Mouse (Mus musculus) forebrain, embryonic 11.5 days (tissue): Measurements from ENCODE around the gene Pop5. TPM values are rescaled to one million over a fixed set of nuclear protein-coding genes. Genes with fewer than 3 reads are reported as not detected.
A peak's percentile ranks its signal among the peaks of the same experiment; 100 is the strongest.

Experiments used
- ATAC-seq: fragments of 200-750 bp; cut with Nextera tagmentation; replicated peaks from 2 replicates; pipeline ENCODE4 v1.8.0; 2017; ENCODE audit warnings: moderate TSS enrichment; ENCODE audit not compliant: low FRiP score
- DNase-seq: peaks from one replicate; pipeline ENCODE4 v3.0.0-alpha.2; 2017; ENCODE audit warnings: low spot score
- H3K27ac ChIP-seq: fragments of 300-500 bp; sonication (generic); 2 replicates; pipeline ENCODE4 v1.5.1; 2014; ENCODE audit warnings: low read depth, low read length
- H3K27me3 ChIP-seq: fragments of 300-500 bp; sonication (generic); 2 replicates; pipeline ENCODE4 v1.6.1; 2014; ENCODE audit warnings: mild to moderate bottlenecking, low read length, mixed read lengths; ENCODE audit not compliant: control insufficient read depth, insufficient read depth
- H3K36me3 ChIP-seq: fragments of 300-500 bp; sonication (generic); 2 replicates; pipeline ENCODE4 v1.6.1; 2014; ENCODE audit warnings: mild to moderate bottlenecking, low read length, moderate library complexity, mixed read lengths; ENCODE audit not compliant: control insufficient read depth, insufficient read depth
- H3K4me1 ChIP-seq: fragments of 300-500 bp; sonication (generic); replicated peaks from 2 replicates; pipeline ENCODE4 v1.6.1; 2014; ENCODE audit warnings: low read length, mixed read lengths; ENCODE audit not compliant: control insufficient read depth, insufficient read depth
- H3K4me2 ChIP-seq: fragments of 300-500 bp; sonication (generic); 2 replicates; pipeline ENCODE4 v1.6.1; 2014; ENCODE audit warnings: low read depth, mild to moderate bottlenecking, low read length, moderate library complexity, mixed read lengths; ENCODE audit not compliant: severe bottlenecking
- H3K4me3 ChIP-seq: fragments of 300-500 bp; sonication (generic); 2 replicates; pipeline ENCODE4 v1.5.1; 2014; ENCODE audit warnings: low read depth, low read length
- H3K9ac ChIP-seq: fragments of 300-500 bp; sonication (generic); 2 replicates; pipeline ENCODE4 v1.6.1; 2014; ENCODE audit warnings: low read length
- H3K9me3 ChIP-seq: fragments of 300-500 bp; sonication (generic); 2 replicates; pipeline ENCODE4 v1.6.1; 2016; ENCODE audit warnings: low read length, mixed read lengths; ENCODE audit not compliant: control insufficient read depth
- WGBS: fragments of 180-500 bp; shearing (Covaris S2); extraction: QIAGEN DNeasy Blood & Tissue Kit; methylation state at CpG from one replicate; pipeline ENCODE4 v1.1.7; 2014; 5-methylcytosine and 5-hydroxymethylcytosine counted together
- polyA plus RNA-seq: library from polyadenylated mRNA; unstranded; fragments of >200 nt; fragmentation: Nextera tagmentation; extraction: Ambion mirVana; gene quantifications from 2 replicates; pipeline ENCODE4 v1.2.1, GENCODE M21; 2014

Pop5 gene
- polyA plus RNA-seq, 1 experiment from 2014 or later = 105 TPM

DNA sequence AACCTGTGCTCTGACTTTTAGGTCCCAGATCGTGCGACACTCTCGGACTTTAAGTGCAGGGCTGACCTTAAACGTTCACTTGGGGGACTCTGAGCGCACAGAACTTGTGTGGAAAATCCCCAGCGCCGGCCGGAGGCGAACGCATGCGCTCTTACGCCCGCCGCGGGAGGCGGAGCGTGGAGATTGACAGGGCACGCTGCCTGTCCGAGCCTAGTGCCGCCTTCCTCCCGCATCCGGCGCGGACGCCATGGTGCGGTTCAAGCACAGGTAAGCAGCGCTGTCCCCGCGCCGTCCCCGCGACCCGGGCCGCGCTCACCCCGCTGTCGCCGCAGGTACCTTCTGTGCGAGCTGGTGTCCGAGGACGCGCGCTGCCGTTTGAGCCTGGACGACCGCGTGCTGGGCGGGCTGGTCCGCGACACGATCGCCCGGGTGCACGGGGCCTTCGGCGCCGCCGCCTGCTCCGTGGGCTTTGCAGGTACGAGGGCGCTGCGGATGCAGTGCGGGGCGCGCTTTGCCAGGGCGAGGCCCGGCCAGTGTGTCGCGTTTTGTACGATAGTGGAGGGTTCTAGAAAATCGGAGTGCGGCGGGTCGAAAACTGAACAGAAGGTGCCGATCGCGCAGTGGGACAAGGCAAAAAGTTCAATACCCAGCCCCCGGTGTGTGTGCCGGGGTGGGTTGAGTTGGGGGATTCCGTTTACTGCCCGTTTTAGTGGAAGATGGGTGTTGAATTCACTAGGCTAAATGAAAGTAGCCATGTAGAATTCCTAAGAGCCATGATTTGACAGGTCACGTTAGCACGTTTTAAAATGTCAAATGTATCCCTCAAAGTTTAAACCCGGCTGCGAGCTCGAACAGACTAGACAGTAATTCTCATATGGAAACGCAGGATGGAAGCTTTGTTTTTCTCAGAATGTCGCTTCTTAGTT, 2.4 kb downstream of the Pop5 start:
- Histone ChIP-seq H3K4me1 (peaks cover 9% of the 10 kb centered on the region; the same call in 1 of the 2 replicates), H3K27me3 (peaks cover 8% of the 10 kb centered on the region), H3K4me3 (peak overlapping the region; percentile 86), H3K4me2 (peak overlapping the region; percentile 95), H3K36me3 (peaks cover 17% of the 10 kb centered on the region), H3K9ac (peak overlapping the region; percentile 72), H3K27ac (0 out of 2 replicates have a peak overlapping the region, but pooled peaks have one; percentile 6), H3K9me3 (no peaks in the 10 kb centered on the region)
- DNase-seq (peak; percentile 93), ATAC-seq (peak; percentile 83)
- under 1% methylated on average over 88 of the region's 88 CpGs for WGBS

DNA sequence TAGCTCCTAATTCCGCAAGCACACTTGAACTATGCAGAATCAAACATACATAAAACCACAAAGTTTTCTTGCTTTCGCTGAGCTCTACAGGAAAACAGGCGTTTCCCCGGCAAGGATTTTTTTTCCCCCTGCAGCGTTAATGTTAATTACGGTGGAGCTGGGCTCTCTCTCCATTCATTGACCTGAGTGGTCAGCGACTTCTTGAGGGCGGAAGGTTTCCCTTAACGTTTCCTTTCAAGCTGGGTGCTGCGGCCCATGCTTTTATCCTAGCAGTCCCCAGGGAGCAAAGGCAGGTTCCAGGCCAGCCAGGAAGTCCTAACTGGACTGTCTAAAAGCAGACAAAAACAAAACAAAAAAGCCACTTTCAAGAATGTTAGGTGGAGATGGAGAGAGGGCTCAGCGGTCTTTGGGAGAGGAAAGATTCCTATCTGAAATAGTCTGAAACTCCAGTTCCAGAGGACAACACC, 3.1 kb downstream of the Pop5 start:
- Histone ChIP-seq H3K27ac (no peak overlapping the region), H3K4me1 (peaks cover 9% of the 10 kb centered on the region; the same call in 1 of the 2 replicates), H3K4me2 (peak overlapping the region; percentile 95), H3K9ac (peak overlapping the region; percentile 72), H3K4me3 (peak overlapping the region; percentile 86), H3K36me3 (peaks cover 18% of the 10 kb centered on the region), H3K27me3 (peaks cover 8% of the 10 kb centered on the region), H3K9me3 (no peaks in the 10 kb centered on the region)
- DNase-seq = no peak
- WGBS = 5% methylated on average over 11 of the region's 11 CpGs
- no peak for ATAC-seq

DNA sequence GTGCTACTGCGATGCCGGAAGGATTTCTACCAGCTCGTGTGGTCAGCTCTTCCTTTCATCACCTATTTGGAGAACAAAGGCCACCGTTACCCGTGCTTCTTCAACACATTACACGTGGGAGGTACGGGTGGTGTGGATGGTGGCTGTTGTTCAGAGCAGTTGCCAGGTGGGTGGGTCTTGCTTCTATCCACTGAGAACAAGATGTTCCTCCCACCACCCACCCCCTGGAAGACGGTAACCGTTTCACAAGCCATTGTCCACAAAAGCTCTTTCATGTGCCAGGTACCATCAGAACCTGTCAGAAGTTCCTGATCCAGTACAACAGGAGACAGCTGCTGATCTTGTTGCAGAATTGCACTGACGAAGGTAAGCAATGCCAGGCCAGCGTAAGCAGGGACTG, 4.6 kb downstream of the Pop5 start:
- Histone ChIP-seq H3K4me1 (peaks cover 7% of the 10 kb centered on the region; the same call in 1 of the 2 replicates), H3K9ac (no peak overlapping the region), H3K27ac (no peak overlapping the region), H3K9me3 (no peaks in the 10 kb centered on the region), H3K4me2 (no peak overlapping the region), H3K27me3 (peaks cover under 1% of the 10 kb centered on the region), H3K4me3 (no peak overlapping the region), H3K36me3 (peaks cover 22% of the 10 kb centered on the region)
- no peak for ATAC-seq
- no peak for DNase-seq
- 86% methylated on average over 11 of the region's 11 CpGs for WGBS

DNA sequence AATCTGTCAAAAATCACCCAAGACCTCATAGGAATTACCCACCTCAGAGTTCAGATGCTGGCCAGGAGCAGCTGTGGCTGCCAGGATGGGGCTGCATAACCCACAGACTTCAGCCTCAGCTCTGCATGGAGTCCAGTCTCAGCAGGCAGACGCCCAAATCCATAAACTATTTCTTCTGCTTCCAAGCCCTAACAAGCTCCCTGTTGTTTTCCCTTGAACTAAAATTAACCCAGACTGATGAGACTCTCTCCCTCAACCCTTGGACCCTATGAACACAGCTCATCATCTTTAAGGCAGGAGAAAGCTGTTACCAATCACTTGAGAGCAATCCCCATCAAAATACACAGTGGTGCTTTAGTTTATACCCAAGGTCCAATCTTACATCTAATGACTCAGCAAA, 19.8 kb downstream of the Pop5 start:
- peaks cover 32% of the 10 kb centered on the region for H3K36me3 ChIP-seq
- WGBS = 81% methylated on average over 1 of the region's 1 CpGs

DNA sequence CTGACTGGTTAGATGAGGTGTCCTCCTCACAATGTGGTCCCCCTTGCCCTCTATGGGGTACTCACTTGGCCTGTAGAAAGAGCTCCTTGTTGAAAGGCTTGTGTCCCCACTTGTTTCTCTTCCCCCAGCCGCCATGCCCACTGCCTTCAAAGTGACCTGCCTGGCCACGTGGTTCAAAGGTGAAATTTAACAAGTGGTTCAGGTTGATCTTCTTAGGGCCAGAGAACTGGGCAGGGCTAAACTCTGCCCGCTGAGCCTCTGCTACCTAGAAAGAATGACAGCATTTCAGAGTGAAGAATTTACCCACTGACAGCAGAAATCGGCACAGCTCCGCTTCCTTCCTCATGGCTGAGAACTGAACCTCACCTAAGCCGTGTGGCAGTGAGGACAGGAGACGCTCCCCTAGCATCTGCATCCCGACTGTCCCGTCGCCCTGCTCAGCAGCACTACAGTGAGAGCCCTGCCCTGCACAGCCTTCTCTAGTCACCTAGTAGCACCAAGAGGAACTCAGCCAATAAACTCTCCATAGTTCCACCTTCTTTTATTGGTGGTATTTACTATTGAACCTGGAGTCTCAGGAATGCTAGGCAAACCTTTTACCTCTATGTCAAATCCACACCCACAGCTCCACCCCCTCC, 21.4 kb downstream of the Pop5 start:
- no peaks in the 10 kb centered on the region for H3K27me3 ChIP-seq
- WGBS = 92% methylated on average over 10 of the region's 10 CpGs

More for the DNA sequence above, 19.8 kb downstream of the Pop5 start:
- Histone ChIP-seq H3K27ac (no peak overlapping the region), H3K9ac (no peak overlapping the region), H3K9me3 (no peaks in the 10 kb centered on the region), H3K4me2 (no peak overlapping the region), H3K27me3 (no peaks in the 10 kb centered on the region), H3K4me3 (no peak overlapping the region), H3K4me1 (no peaks in the 10 kb centered on the region)
- no peak for ATAC-seq
- no peak for DNase-seq

GRCm38 (mm10) chr5:115260356-115260755, 24.7 kb downstream of the Pop5 start:
- DNase-seq (no peak), ATAC-seq (no peak)
- H3K27ac ChIP-seq = no peak overlapping the region
- H3K9me3 ChIP-seq = no peaks in the 10 kb centered on the region
- no peak overlapping the region for H3K9ac ChIP-seq
- no peaks in the 10 kb centered on the region for H3K27me3 ChIP-seq
- H3K36me3 ChIP-seq = peaks cover 24% of the 10 kb centered on the region; the same call in 1 of the 2 replicates
- WGBS = 91% methylated on average over 6 of the region's 6 CpGs
- H3K4me2 ChIP-seq = no peak overlapping the region
- no peak overlapping the region for H3K4me3 ChIP-seq
- H3K4me1 ChIP-seq = no peaks in the 10 kb centered on the region

More for the DNA sequence above, 21.4 kb downstream of the Pop5 start:
- Histone ChIP-seq H3K27ac (no peak overlapping the region), H3K9me3 (no peaks in the 10 kb centered on the region), H3K4me3 (no peak overlapping the region), H3K4me2 (no peak overlapping the region), H3K4me1 (no peaks in the 10 kb centered on the region), H3K9ac (no peak overlapping the region), H3K36me3 (peaks cover 24% of the 10 kb centered on the region; the same call in 1 of the 2 replicates)
- DNase-seq (peak; percentile 51), ATAC-seq (no peak)

DNA sequence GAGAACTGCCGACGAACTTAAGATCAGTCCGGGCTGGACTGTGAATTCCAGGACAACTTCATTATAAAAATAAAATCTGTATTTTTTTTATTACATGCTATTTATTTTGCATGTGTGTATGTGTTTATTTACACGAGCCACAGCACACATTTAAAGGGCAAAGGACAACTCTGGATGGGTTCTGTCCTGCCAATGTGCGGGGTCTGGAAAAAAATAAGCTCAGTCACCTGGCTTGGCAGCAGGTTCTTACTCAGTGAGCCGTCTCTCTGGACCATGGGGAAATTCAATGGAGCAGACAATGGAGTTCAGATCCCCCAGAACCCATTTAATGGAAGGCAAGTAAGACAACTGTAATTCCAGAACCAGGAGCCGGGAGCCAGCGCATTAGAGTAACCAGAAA, 25.5 kb downstream of the Pop5 start:
- ATAC-seq = no peak
- H3K4me2 ChIP-seq = no peak overlapping the region
- peaks cover 20% of the 10 kb centered on the region; the same call in 1 of the 2 replicates for H3K36me3 ChIP-seq
- no peak for DNase-seq
- no peak overlapping the region for H3K4me3 ChIP-seq
- H3K27ac ChIP-seq = no peak overlapping the region
- no peaks in the 10 kb centered on the region for H3K4me1 ChIP-seq
- H3K9me3 ChIP-seq = no peaks in the 10 kb centered on the region
- no peak overlapping the region for H3K9ac ChIP-seq
- WGBS = 92% methylated on average over 8 of the region's 8 CpGs
- no peaks in the 10 kb centered on the region for H3K27me3 ChIP-seq

GRCm38 (mm10) chr5:115261880-115262279, 26.2 kb downstream of the Pop5 start:
- Histone ChIP-seq H3K27ac (no peak overlapping the region), H3K27me3 (no peaks in the 10 kb centered on the region), H3K4me3 (no peak overlapping the region), H3K4me1 (no peaks in the 10 kb centered on the region), H3K9ac (no peak overlapping the region), H3K9me3 (no peaks in the 10 kb centered on the region), H3K36me3 (peaks cover 17% of the 10 kb centered on the region; the same call in 1 of the 2 replicates), H3K4me2 (no peak overlapping the region)
- no peak for DNase-seq
- WGBS = 87% methylated on average over 1 of the region's 1 CpGs
- no peak for ATAC-seq
